Mouse (Mus musculus) embryonic fibroblast, embryonic 13.5 days (primary cell): ENCODE measurements at regions not wholly inside any gene's neighbourhood (a gene's known extent, or its start where the extent isn't known, plus 50 kb on each side); places are given as distances from the start of the nearest gene placed in this dataset.

ENCODE experiments used
- H3K27ac ChIP-seq: 2 replicates; pipeline ENCODE4 v1.5.1; 2012; ENCODE audit warnings: low read length, control low read depth, inconsistent platforms; ENCODE audit not compliant: insufficient read depth
- H3K4me1 ChIP-seq: 2 replicates; pipeline ENCODE4 v1.6.1; 2011; ENCODE audit warnings: low read length; ENCODE audit not compliant: control insufficient read depth, insufficient read depth
- H3K4me3 ChIP-seq: 2 replicates; pipeline ENCODE4 v1.5.1; 2011; ENCODE audit warnings: mild to moderate bottlenecking, control low read depth, low read length; ENCODE audit not compliant: insufficient read depth
- CTCF ChIP-seq: IDR thresholded peaks from 2 replicates; pipeline ENCODE4 v1.5.1; 2011; ENCODE audit warnings: mild to moderate bottlenecking, control low read depth, low read length, moderate library complexity, borderline replicate concordance; ENCODE audit not compliant: insufficient read depth
- POLR2A ChIP-seq: IDR thresholded peaks from 2 replicates; pipeline ENCODE4 v1.6.1; 2011; ENCODE audit warnings: low read depth, mild to moderate bottlenecking, control low read depth, low read length, moderate library complexity

DNA sequence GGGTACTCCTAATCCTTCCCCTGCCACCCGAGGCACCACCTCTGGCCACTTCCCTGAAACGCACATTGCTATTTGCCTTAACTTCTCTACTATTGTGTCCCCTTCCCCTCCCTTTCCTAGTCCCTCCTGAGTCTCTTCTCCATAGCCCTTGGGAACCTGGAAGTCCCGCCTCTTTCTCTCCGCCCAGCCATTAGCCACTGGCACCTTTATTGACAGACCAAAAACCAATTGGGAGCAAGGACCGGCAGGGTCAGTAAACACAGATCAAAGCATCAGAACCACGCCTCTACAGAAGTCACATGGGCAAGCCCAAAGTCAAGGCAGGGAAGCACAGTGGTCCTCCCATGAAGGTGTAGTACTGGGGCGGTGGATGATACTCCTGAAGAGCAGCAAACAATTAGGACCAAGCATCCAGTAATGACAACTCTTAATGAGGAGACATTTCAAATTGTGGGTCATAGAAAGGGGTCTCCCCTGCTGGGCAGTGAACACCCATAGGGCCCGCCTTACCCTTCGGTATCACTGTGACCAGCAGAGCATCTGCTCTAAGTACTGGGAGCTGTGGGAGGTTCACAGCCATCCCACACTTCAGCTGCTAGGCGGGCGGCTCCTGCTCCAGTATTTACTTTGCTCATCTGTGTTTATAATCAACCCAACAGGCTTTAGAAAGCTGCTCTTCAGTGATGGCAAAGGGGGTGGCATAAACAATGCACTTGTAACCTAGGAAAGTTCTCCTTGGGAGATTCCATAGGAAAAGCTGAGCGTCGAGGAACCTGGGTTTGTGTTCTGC, 226.5 kb upstream of the Mphosph6 start:
- Histone ChIP-seq H3K27ac (no peak overlapping the region), H3K4me1 (no peaks in the 10 kb centered on the region), H3K4me3 (no peak overlapping the region)
- TF ChIP-seq CTCF = no peak
- no peak for TF ChIP-seq POLR2A

DNA sequence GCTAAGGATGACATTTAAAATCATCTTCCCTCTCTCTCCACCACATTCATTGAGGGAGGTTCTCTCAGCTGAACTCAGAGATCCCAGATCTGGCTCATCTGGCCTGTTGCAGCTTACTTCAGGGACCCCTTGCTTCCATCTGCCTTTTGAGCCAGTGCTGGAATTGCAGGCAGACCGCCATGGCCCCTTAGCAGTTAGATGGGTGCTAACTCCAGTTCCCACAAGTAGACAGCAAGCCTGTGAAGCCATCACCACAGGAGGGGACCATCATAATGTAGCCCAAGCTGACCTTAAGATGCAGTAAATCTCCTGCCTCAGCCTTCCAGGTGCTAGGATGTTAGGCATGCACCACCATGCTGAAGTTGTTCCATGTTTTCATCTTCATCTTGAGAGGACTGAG, 221.7 kb upstream of the Mphosph6 start:
- TF ChIP-seq CTCF (no peak), POLR2A (no peak)
- Histone ChIP-seq H3K27ac (no peak overlapping the region), H3K4me1 (no peaks in the 10 kb centered on the region), H3K4me3 (no peak overlapping the region)

- Histone ChIP-seq H3K4me1 (no peaks in the 10 kb centered on the region), H3K4me3 (no peak overlapping the region), H3K27ac (no peak overlapping the region)
- TF ChIP-seq POLR2A (no peak), CTCF (no peak)
Measured at GRCm38 (mm10) chr8:118021978-118022377, 220.2 kb upstream of the Mphosph6 start.

DNA sequence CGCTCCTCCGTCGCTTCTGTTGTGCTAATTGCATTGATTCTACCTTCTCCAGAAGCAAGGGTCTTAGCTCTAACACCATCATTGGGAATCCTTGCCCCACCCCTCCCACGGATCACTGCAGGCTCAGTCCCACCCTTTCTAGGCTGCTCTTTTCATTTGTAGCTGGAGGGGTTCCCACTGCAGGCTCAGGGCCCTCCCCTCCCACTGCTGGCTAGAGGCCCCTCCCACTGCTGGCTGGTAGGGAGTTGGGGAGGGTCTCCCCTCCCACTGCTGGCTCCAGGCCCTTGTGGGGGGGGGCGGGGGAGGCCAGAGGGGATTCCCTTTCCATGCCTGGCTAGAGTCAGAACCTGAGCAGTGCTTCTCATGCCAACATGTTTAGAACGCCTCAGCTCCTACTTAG, 215.5 kb upstream of the Mphosph6 start:
- Histone ChIP-seq H3K4me3 (no peak overlapping the region), H3K27ac (no peak overlapping the region), H3K4me1 (no peaks in the 10 kb centered on the region)
- no peak for TF ChIP-seq POLR2A
- no peak for TF ChIP-seq CTCF

- H3K27ac ChIP-seq = no peak overlapping the region
Measured at GRCm38 (mm10) chr8:118005186-118005585, 203.4 kb upstream of the Mphosph6 start.

DNA sequence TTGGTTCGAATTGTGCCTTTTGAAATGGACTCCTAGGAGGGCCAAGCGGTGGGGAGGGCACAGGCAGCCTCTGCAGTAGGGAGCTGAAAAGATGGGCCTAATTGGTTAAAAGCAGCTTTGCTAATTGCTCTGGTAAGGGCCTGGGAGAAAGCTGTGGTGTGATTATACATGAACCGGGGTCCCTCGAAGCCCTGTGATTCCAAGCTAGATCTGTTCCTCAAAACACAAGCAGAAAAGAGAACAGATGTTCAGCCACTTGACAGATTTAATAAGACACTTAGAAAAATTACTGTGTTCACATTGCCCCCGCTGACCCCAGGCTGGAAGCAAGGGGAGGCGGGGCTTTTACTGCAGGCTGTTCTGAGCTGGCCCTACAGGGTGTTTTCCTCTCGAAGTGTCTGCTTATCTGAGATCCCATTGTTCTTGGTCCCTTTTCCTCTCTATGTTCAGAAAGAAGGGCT, 202.7 kb upstream of the Mphosph6 start:
- Histone ChIP-seq H3K4me3 (no peak overlapping the region), H3K4me1 (no peaks in the 10 kb centered on the region), H3K27ac (no peak overlapping the region)
- TF ChIP-seq CTCF (no peak), POLR2A (no peak)

More at GRCm38 (mm10) chr8:118005186-118005585, 203.4 kb upstream of the Mphosph6 start:
- no peak overlapping the region for H3K4me3 ChIP-seq
- H3K4me1 ChIP-seq = no peaks in the 10 kb centered on the region
- TF ChIP-seq CTCF (no peak), POLR2A (no peak)

DNA sequence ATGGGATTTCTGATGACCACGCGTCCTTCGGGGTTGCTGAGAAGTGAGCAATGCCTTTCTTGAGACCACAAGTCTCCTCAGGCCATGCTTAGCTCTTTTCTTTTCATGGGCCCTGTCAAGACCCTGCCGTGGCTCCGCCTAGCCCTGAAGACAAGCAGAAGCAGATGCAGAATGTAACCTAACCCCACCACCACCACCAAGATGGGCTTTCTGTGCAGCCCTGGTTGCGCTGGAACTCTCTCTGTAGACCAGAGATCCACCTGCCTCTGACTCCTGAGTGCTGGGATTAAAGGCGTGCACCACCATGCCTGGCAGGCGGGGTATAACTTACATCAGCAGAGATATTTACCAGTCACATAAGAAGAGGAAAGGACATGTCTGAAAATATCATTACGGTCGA, 199.4 kb upstream of the Mphosph6 start:
- no peak for TF ChIP-seq POLR2A
- no peak for TF ChIP-seq CTCF
- Histone ChIP-seq H3K27ac (no peak overlapping the region), H3K4me1 (no peaks in the 10 kb centered on the region), H3K4me3 (no peak overlapping the region)

- no peaks in the 10 kb centered on the region for H3K4me1 ChIP-seq
- no peak overlapping the region for H3K4me3 ChIP-seq
- H3K27ac ChIP-seq = no peak overlapping the region
- no peak for TF ChIP-seq POLR2A
- no peak for TF ChIP-seq CTCF
Measured at GRCm38 (mm10) chr8:117991826-117992225, 190.1 kb upstream of the Mphosph6 start.

- Histone ChIP-seq H3K27ac (no peak overlapping the region), H3K4me3 (no peak overlapping the region), H3K4me1 (no peaks in the 10 kb centered on the region)
- no peak for TF ChIP-seq POLR2A
Measured at GRCm38 (mm10) chr8:117988781-117989180, 187.0 kb upstream of the Mphosph6 start.

- H3K27ac ChIP-seq = no peak overlapping the region
Measured at GRCm38 (mm10) chr8:117968306-117968705, 166.6 kb upstream of the Mphosph6 start.

More at GRCm38 (mm10) chr8:117968306-117968705, 166.6 kb upstream of the Mphosph6 start:
- Histone ChIP-seq H3K4me3 (no peak overlapping the region), H3K4me1 (no peaks in the 10 kb centered on the region)
- TF ChIP-seq POLR2A (no peak), CTCF (no peak)
